Mouse (Mus musculus): ENCODE measurements around the gene Ly6g5b. TPM values are rescaled to one million over a fixed set of nuclear protein-coding genes. Genes with fewer than 3 reads are reported as not detected.

The Ly6g5b gene
- polyA plus RNA-seq, 1 experiment from 2014 or later, result 1.5 TPM

DNA sequence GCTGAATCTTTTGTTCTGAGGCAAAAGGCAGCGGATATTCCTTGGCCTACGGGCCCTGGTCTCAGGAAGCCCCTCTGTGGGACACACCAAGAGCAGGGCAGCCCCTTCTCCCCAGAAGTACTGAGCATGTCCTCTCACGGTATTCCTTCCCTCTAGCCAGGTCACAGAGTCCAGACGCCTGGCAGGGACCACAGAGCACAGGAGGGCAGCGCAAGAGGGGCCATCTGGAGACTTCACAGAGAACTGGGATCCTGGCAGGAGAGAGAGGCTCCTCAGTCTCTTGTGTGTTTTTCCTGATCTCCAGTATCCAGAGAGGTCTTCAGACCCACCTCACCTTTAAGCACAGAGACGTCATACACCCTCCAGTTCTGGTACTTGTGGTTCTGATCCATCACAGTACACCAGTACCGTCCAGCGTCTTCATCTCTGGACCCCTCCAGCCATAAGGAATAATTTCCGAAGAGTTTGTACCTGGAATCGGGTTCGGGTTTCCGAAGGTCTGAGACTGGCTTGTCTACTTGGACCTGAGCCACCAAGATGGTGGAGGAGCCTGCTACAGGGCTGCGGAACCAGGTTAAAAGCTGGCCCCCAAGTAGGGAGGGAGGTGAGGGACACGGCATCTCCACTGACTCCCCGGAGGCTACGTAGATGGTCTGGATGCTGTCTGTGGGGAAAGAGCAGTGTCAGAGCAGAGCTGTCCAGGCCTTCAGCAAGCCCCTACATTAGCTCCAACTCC is 32.2 kb downstream of the Ly6g5b start:
- no peaks in the 10 kb centered on the region for H3K36me3 ChIP-seq (replicated peaks)
- no peak overlapping the region for H3K4me2 ChIP-seq
- peaks cover 20% of the 10 kb centered on the region; the same call in 1 of the 2 replicates for H3K27me3 ChIP-seq
- H3K9ac ChIP-seq, result no peak overlapping the region
- H3K9me3 ChIP-seq, result no peaks in the 10 kb centered on the region
- ATAC-seq (ENCODE audit: low FRiP score), result no peak
- H3K4me3 ChIP-seq (replicated peaks), result no peak overlapping the region
- H3K27ac ChIP-seq, result no peak overlapping the region
- H3K4me1 ChIP-seq, result peaks cover 2% of the 10 kb centered on the region; the same call in 1 of the 2 replicates
- WGBS, result 85% methylated on average over 16 of the region's 16 CpGs

DNA sequence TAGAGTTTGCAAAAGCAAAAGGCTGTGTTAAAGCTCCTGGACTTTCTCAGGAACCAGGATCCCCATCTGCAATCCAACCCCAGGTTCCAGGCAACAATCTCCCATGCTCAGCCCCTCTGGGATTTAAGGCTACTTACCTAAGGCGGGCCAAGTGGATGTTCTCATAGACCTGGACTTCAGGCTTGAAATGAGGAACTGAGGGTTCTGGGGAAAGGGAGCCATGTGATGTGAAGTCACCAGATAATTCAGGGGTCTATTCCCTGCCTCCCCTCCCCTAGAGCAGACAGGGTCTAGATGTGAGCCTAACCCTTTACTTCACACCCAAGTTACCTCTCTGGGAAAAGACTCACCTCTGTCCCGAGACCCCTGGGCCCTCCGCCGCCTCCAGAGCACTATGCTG is 34.5 kb downstream of the Ly6g5b start:
- Histone ChIP-seq H3K9ac (no peak overlapping the region), H3K4me1 (peaks cover 21% of the 10 kb centered on the region), H3K27me3 (peaks cover 35% of the 10 kb centered on the region; the same call in 1 of the 2 replicates), H3K4me2 (no peak overlapping the region), H3K9me3 (no peaks in the 10 kb centered on the region), H3K36me3 (replicated peaks) (no peaks in the 10 kb centered on the region), H3K4me3 (replicated peaks) (no peak overlapping the region), H3K27ac (no peak overlapping the region)
- ATAC-seq (ENCODE audit: low FRiP score), result no peak
- 75% methylated on average over 4 of the region's 4 CpGs for WGBS

DNA sequence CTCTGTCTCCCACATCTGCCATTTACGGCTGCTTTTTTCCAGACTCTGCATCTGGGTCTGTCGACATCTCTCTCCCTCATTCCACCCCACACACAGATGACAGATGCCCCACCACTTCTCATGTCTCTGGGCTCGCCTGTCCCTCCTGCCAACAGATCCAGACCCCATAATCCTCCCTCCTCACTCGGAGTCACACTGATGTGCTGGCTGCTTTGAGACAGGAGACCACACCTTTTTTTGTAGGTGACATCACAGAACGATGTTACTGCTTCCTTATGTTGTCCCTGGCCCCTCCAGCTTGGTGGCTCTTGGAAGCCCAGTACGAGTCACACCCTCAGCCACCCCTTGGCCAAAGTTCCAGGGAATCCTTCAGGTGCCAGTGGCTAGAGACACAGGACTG is 35.0 kb downstream of the Ly6g5b start:
- ATAC-seq (ENCODE audit: low FRiP score), result no peak
- Histone ChIP-seq H3K9ac (no peak overlapping the region), H3K4me1 (peaks cover 21% of the 10 kb centered on the region), H3K36me3 (replicated peaks) (no peaks in the 10 kb centered on the region), H3K4me3 (replicated peaks) (no peak overlapping the region), H3K27ac (no peak overlapping the region), H3K9me3 (no peaks in the 10 kb centered on the region), H3K4me2 (no peak overlapping the region), H3K27me3 (peaks cover 34% of the 10 kb centered on the region; the same call in 1 of the 2 replicates)
- WGBS, result 69% methylated on average over 6 of the region's 6 CpGs

DNA sequence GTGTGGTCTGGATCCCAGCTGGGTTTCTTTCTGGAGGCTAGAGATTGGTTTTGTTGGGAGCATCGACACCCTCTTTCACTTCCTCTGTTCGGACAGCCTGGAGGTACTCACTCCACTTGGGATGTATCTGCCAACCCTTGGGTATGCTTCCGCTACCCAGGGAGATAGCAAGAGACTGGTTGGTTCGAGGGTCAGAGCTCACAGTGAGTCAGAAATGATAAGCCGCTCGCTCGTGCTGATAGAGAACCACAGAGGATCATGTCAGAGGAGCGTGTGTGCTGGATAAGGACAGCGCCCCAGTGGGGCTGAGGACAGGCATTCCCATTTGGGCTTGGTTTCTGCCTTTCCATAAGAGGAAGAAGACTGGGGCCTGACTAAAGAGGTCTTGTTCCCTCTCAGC is 35.5 kb downstream of the Ly6g5b start:
- WGBS, result 70% methylated on average over 9 of the region's 9 CpGs
- Histone ChIP-seq H3K36me3 (replicated peaks) (no peaks in the 10 kb centered on the region), H3K4me2 (no peak overlapping the region), H3K27ac (no peak overlapping the region), H3K9me3 (no peaks in the 10 kb centered on the region), H3K4me3 (replicated peaks) (no peak overlapping the region), H3K4me1 (peaks cover 21% of the 10 kb centered on the region), H3K27me3 (peaks cover 33% of the 10 kb centered on the region; the same call in 1 of the 2 replicates), H3K9ac (no peak overlapping the region)
- no peak for ATAC-seq (ENCODE audit: low FRiP score)

DNA sequence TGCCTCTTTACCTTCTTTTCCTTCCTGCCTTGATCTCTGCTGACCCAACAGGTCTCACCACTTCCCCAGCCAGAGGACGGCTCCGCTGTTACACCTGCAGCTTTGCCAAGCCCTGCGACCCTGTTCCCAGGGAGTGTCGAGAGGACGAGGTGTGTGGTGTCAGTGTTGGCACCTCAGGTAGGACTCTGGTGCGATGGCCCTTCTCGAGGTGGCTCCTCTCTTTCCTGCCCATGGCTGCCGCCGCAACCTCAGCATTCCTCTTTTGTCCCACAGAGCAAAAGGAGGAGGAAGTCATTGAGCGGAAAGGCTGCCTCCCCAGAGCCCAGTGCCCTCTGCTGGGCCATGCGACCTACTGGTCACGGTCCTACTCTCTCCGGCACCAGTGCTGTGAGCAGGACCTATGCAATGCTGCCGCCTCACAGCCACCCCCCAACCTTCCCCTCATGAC is 37.4 kb downstream of the Ly6g5b start, which contains the start of gene Ly6g6d:
Ly6g6d (minus strand) TSS at position 280 of the 448 bp plus-strand sequence.
- Histone ChIP-seq H3K27ac (no peak within 1 kb of the TSS), H3K9me3 (no peaks in the 10 kb centered on the region), H3K4me1 (peaks cover 21% of the 10 kb centered on the region), H3K36me3 (replicated peaks) (no peaks in the 10 kb centered on the region), H3K4me3 (replicated peaks) (peak within 1 kb of the TSS; percentile 14; the same call in 1 of the 2 replicates), H3K27me3 (peaks cover 35% of the 10 kb centered on the region; the same call in 1 of the 2 replicates), H3K4me2 (peak within 1 kb of the TSS; percentile 39), H3K9ac (peak within 1 kb of the TSS; percentile 22; the same call in 1 of the 2 replicates)
- no peak for ATAC-seq (ENCODE audit: low FRiP score)
- WGBS, result 11% methylated on average over 14 of the region's 14 CpGs

DNA sequence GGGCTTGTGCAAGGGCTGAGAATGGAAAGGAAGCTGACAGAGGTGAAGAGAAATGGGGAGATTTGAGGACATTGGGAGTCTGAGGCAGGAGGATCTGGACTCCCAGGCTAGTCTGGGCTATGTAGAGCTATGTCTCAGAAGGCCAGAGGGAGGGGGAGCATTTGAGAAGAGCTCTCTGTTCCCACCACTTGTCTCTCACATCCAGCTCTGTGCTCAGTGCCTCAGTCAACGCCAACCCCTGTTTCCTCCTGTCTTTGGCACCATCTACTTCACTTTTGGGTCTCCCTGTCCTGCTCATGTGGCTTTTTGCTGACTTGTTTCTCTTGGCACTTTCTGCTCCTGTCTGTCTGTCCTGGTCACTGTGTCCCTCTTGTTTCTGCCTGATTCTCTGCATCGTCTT is 37.9 kb downstream of the Ly6g5b start:
- 41% methylated on average over 2 of the region's 2 CpGs for WGBS
- ATAC-seq (ENCODE audit: low FRiP score), result no peak
- no peak overlapping the region for H3K27ac ChIP-seq

DNA sequence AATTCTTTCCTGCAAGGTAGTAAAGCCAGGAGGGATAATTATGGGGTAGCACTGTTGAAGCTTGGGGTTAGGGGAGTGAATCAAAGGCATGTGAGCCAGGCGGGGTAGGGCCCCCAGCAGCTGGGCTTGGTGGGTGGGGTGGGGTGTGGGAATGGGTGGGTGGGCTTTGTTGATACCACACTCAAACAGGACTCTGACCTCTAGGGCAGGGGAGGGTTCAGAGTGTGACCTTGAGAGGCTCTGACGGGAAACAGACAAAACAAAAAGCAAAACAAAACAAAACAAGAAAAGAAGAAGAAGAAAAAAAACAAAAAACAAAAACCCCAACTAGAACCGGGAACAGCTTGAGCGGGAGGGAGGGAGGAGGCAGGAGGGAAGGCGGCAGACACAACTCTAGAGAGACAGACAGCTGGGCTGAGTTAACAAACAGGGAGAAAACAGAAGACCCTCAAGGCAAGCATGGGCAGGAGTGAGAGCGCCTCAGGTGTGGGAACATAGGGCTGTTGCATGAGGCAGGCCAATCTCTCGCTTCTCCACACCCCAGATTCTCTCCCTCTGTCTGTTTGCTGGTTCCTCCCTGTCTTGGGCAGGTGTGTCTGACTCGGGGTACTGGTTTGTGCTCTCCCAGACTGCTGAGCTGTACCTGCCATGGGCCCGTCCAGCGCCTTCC is 38.6 kb downstream of the Ly6g5b start, which contains the start of gene Ly6g6e:
Ly6g6e (plus strand) TSS at position 396 of the 670 bp plus-strand sequence.
- no peak for ATAC-seq (ENCODE audit: low FRiP score)
- Histone ChIP-seq H3K9me3 (no peaks in the 10 kb centered on the region), H3K36me3 (replicated peaks) (no peaks in the 10 kb centered on the region), H3K4me3 (replicated peaks) (peak within 1 kb of the TSS; percentile 14; the same call in 1 of the 2 replicates), H3K27me3 (peaks cover 33% of the 10 kb centered on the region; the same call in 1 of the 2 replicates), H3K9ac (peak within 1 kb of the TSS; percentile 22; the same call in 1 of the 2 replicates), H3K27ac (no peak within 1 kb of the TSS), H3K4me2 (peak within 1 kb of the TSS; percentile 39), H3K4me1 (peaks cover 21% of the 10 kb centered on the region)
- WGBS, result 23% methylated on average over 10 of the region's 10 CpGs

More for the DNA sequence above, 37.9 kb downstream of the Ly6g5b start:
- no peak overlapping the region for H3K4me3 ChIP-seq (replicated peaks)
- peak overlapping the region; percentile 39 for H3K4me2 ChIP-seq
- H3K9me3 ChIP-seq, result no peaks in the 10 kb centered on the region
- peak overlapping the region; percentile 22; the same call in 1 of the 2 replicates for H3K9ac ChIP-seq
- H3K27me3 ChIP-seq, result peaks cover 33% of the 10 kb centered on the region; the same call in 1 of the 2 replicates
- H3K4me1 ChIP-seq, result peaks cover 21% of the 10 kb centered on the region
- no peaks in the 10 kb centered on the region for H3K36me3 ChIP-seq (replicated peaks)

DNA sequence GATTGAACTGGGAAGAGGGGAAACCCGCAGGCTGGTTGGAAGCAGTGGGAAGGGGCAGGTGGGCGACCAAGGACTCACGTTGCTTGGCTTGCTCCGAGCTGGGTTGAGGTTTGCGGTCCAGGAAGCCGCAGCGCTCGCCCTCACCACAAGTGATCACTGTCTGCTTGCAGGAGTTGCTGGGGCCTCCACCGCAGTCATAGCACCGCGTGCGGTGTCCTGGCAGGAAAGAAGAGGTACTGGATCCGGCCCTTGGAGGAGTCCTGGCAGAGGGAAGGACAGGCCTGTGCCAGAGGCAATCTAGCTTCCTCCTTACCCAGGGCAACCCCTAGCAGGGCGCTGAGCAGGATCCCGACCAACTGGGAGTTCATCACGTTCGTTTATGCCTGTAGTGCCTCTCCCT is 41.1 kb downstream of the Ly6g5b start:
- H3K27ac ChIP-seq, result no peak overlapping the region
- peaks cover 36% of the 10 kb centered on the region for H3K27me3 ChIP-seq
- H3K4me1 ChIP-seq, result peaks cover 21% of the 10 kb centered on the region
- H3K4me2 ChIP-seq, result no peak overlapping the region
- H3K36me3 ChIP-seq (replicated peaks), result no peaks in the 10 kb centered on the region
- H3K9me3 ChIP-seq, result no peaks in the 10 kb centered on the region
- WGBS, result 65% methylated on average over 17 of the region's 17 CpGs
- no peak for ATAC-seq (ENCODE audit: low FRiP score)
- H3K9ac ChIP-seq, result no peak overlapping the region
- no peak overlapping the region for H3K4me3 ChIP-seq (replicated peaks)

DNA sequence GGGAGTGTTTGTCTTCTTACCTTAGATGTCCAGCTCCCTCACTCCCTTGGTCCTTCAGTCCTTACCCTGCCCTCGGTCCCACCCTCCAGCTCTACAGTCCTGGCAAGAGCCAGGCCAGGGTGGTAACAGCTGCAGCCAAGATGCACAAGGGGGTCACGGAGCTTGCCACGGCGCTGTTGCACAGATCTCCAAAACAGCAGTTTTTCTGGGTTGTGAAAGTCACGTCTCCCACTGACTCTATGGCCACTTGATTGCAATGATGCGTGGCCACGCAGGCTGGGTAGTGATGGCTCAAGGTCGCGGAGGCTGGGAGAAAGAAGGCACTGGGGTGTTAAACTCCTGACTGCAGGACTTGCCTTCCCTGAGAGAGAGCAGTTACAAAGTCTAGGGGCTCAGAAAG is 43.8 kb downstream of the Ly6g5b start:
- Histone ChIP-seq H3K9ac (no peak overlapping the region), H3K4me3 (replicated peaks) (no peak overlapping the region), H3K4me2 (no peak overlapping the region), H3K36me3 (replicated peaks) (no peaks in the 10 kb centered on the region), H3K27ac (no peak overlapping the region), H3K4me1 (peaks cover 4% of the 10 kb centered on the region), H3K9me3 (no peaks in the 10 kb centered on the region), H3K27me3 (peaks cover 29% of the 10 kb centered on the region)
- ATAC-seq (ENCODE audit: low FRiP score), result no peak
- WGBS, result 88% methylated on average over 9 of the region's 9 CpGs

DNA sequence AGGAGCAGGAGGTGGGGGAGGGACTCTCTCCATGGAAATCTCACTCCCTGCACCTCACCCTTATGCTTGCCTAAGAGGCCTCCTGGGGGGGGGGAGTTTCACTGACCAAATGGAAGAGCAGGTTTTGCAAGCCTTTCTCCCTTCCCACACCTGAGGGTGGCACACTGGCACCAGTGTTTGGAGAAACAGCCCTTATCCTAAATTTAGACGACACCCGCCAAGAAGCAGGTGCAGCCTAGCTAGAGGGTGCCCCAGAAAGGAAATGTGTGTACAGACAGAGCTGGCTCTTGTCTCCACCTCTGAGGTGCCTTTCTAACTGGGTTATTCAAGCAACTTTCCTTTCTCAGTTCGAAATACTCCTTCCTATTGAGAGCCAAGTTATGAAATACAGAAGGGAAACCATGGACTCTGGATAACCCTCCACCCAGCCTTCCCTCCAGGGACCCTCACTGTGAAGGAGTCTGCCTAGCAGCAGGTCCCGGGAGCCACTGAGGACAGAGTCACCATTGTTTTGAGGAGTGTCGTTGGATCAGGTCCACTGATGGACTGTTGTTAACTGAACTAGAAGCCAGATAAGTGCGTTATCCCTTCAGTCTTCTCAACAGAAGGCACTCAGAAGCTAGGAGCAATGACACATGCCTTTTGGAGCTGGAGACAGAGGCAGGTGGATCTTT is 44.5 kb downstream of the Ly6g5b start:
- no peaks in the 10 kb centered on the region for H3K9me3 ChIP-seq
- peaks cover 2% of the 10 kb centered on the region; the same call in 1 of the 2 replicates for H3K4me1 ChIP-seq
- H3K27ac ChIP-seq, result no peak overlapping the region
- H3K4me2 ChIP-seq, result no peak overlapping the region
- no peak for ATAC-seq (ENCODE audit: low FRiP score)
- H3K27me3 ChIP-seq, result peaks cover 37% of the 10 kb centered on the region
- H3K36me3 ChIP-seq (replicated peaks), result no peaks in the 10 kb centered on the region
- H3K4me3 ChIP-seq (replicated peaks), result no peak overlapping the region
- no peak overlapping the region for H3K9ac ChIP-seq
- 61% methylated on average over 6 of the region's 6 CpGs for WGBS

DNA sequence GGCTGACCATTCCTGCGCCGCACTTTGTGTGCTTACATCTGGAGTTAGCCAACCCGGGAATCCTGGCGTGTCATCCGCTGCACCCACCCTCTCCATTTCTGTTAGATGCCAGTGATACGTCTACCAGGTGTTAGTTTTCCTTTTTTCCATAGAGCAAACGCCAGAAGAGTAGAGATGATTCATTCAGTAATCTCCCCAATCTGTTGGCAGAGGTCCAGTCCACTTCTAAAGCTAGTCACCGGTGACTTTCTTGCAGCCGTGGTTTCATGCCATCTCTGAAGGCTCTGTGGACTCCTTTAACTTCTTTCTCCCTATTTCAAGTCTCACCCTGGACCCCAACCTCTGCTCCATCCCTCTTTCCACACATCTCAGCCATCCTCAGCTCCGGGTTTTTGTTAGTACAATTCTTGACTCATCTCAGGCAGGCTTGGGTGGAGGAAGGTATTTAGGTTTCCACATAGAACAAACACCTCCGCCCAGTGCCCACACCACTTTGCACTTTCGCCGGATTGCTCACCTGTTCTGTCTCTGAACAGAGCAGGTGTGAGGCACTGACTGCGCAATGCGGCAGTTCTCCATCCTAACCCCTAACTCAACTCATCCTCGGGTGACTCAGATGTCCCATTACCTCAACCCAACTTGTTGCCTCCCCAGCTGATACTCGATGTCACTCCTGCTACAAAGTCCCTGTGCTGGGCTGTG is 46.9 kb downstream of the Ly6g5b start:
- no peaks in the 10 kb centered on the region for H3K9me3 ChIP-seq
- H3K27ac ChIP-seq, result no peak overlapping the region
- peaks cover 21% of the 10 kb centered on the region for H3K4me1 ChIP-seq
- H3K9ac ChIP-seq, result no peak overlapping the region
- H3K27me3 ChIP-seq, result peaks cover 53% of the 10 kb centered on the region
- no peak overlapping the region for H3K4me2 ChIP-seq
- H3K4me3 ChIP-seq (replicated peaks), result no peak overlapping the region
- no peak for ATAC-seq (ENCODE audit: low FRiP score)
- 90% methylated on average over 17 of the region's 17 CpGs for WGBS
- H3K36me3 ChIP-seq (replicated peaks), result 0 out of 2 replicates have a peak, but pooled peaks cover 4% of the 10 kb centered on the region

All from forebrain, embryonic 12.5 days (tissue).